Comparison of ENCODE assay signal across 23 mouse cellular contexts in genomic region chr10:95689058-95689457, GRCm38 (mm10). TPM values are rescaled to one million over a fixed set of nuclear protein-coding genes. Genes with fewer than 3 reads are reported as not detected.
DNase-seq lines count a peak whose midpoint lies in the region; TF ChIP-seq lines count a peak whose summit lies in the region.
"Had no signal": no experiment of that assay in that cellular context is flagged by ENCODE, and none has a peak within 500 bp of the region (broad histone marks: within the 10 kb centered on the region; RNA-seq: fewer than 3 reads in every experiment).

No protein-coding gene starts in this region.

- no peaks in the 10 kb centered on the region for H3K36me3 ChIP-seq in E14TG2a.4 (ENCODE audit: insufficient read depth, low read length)
- H3K36me3 ChIP-seq: embryonic facial prominence, embryonic 10.5 days; embryonic facial prominence, embryonic 12.5 days; forebrain, embryonic 15.5 days had no signal

- H3K9me3 ChIP-seq in E14TG2a.4 (ENCODE audit: low read length), result no peaks in the 10 kb centered on the region
- H3K9me3 ChIP-seq: embryonic facial prominence, embryonic 10.5 days; embryonic facial prominence, embryonic 12.5 days; forebrain, embryonic 13.5 days; forebrain, embryonic 15.5 days had no signal

- H3K4me3 ChIP-seq in E14TG2a.4 (replicated peaks; ENCODE audit: low read length), result 0 out of 2 replicates have a peak overlapping the region, but pooled peaks have one; percentile 3
- H3K4me3 ChIP-seq: embryonic facial prominence, embryonic 10.5 days; embryonic facial prominence, embryonic 12.5 days; forebrain, embryonic 13.5 days; forebrain, embryonic 15.5 days had no signal

- DNase-seq in retina, postnatal 1 day, result peak; percentile 35
- no peak for DNase-seq in retina, embryonic 14.5 days (ENCODE audit: low spot score)
- DNase-seq in ES-CJ7 (ENCODE audit: low read depth, low spot score), result peak; percentile 34
- DNase-seq in ZHBTc4 (ENCODE audit: low read depth, low spot score), result peak; percentile 57
- no peak for DNase-seq in T-cell, adult 2 months (ENCODE audit: low spot score)
- no peak for DNase-seq in gastrocnemius, postnatal 25 days
- DNase-seq: adrenal gland, adult 8-10 months; adrenal gland, postnatal 14 days; adrenal gland, postnatal 36 days; cerebellum, adult 11-12 months; cerebellum, adult 2 months; cerebellum, adult 9-10 months; cerebellum, postnatal 10 days; cerebellum, postnatal 25 days; forebrain, postnatal 0 days had no signal

- peaks cover 46% of the 10 kb centered on the region for H3K4me1 ChIP-seq in E14TG2a.4 (replicated peaks; ENCODE audit: low read depth, low read length)

- H3K27me3 ChIP-seq in E14TG2a.4 (ENCODE audit: insufficient read depth, low read length), result no peaks in the 10 kb centered on the region
- H3K27me3 ChIP-seq: embryonic facial prominence, embryonic 12.5 days; forebrain, embryonic 13.5 days; forebrain, embryonic 15.5 days had no signal

- TF ChIP-seq CTCF in E14TG2a.4 (conservative IDR thresholded peaks at IDR 0.05; ENCODE audit: low read length), result no peak

RNA-seq across cellular contexts. Expression of gene Anapc15-ps, which starts 15.8 kb away (rescaled TPM):
- not detected for total RNA-seq in gastrocnemius, postnatal 25 days (2021)
- total RNA-seq: adrenal gland, adult 18-20 months; adrenal gland, postnatal 14 days; adrenal gland, postnatal 36 days; ES-E14; forebrain, postnatal 0 days; MEL had no signal

Comparison
In these comparisons a context has a peak if more than half of its experiments do, and no peak if none do; other contexts are left out.
1. DNase-seq: peak in retina, postnatal 1 day (single experiment), ES-CJ7 (single experiment) and ZHBTc4 (single experiment); none in retina, embryonic 14.5 days (single experiment), T-cell, adult 2 months (single experiment) and gastrocnemius, postnatal 25 days (single experiment).